Mouse (Mus musculus) bone marrow macrophage, adult 2 months (primary cell): Measurements from ENCODE around the gene Tie1.

Experiments
- CTCF ChIP-seq: IDR thresholded peaks from 2 replicates; pipeline ENCODE4 v1.5.1; 2012; ENCODE audit warnings: low read depth, mild to moderate bottlenecking, low read length, moderate library complexity
- POLR2A ChIP-seq: IDR thresholded peaks from 2 replicates; pipeline ENCODE4 v1.6.1; 2012; ENCODE audit warnings: mild to moderate bottlenecking, low read depth, low read length, borderline replicate concordance

DNA sequence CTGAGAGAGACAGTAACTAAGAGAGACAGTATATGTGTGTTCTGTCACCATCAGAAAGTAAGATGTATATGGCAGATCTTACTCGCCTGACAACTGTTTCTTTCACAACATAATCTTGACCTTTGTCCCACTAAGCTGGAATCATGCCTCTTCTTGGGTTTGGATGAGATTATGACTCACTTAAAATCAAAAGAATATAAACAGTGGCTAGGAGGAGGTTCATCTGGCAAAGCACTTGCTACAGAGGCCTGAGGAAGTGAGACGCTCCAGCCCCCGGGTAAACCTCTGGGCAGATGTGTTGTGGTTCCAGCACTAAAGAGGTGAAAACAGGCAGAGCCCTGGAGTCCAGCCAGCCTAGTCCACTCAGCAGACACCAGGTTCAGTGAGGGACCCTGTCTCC lies 15.7 kb upstream of the Tie1 start:
- TF ChIP-seq POLR2A (no peak), CTCF (no peak)
